Mouse (Mus musculus) left cerebral cortex, postnatal 25 days (tissue): ENCODE data around the gene Cplx3. TPM values are rescaled to one million over a fixed set of nuclear protein-coding genes. Genes with fewer than 3 reads are reported as not detected.

Experiments
- DNase-seq, 2 experiments: peaks; one replicate each; pipeline ENCODE4 v3.0.0; 2022; ENCODE audit warnings: low spot score in 2 of 2, mixed read lengths in 1 of 2
- intact Hi-C: fragments of 180-260 bp; cut with DNase I; formaldehyde crosslinking; loops from one replicate; pipeline ENCODE4 v1.15.1; 2025
- total RNA-seq, 2 experiments: library from RNA; stranded (reverse); gene quantifications; 2 replicates each; pipeline ENCODE4 v1.2.3; 2021

Gene Cplx3
- total RNA-seq, 2 experiments from 2014 or later = 11.0 to 17.4 TPM

DNA sequence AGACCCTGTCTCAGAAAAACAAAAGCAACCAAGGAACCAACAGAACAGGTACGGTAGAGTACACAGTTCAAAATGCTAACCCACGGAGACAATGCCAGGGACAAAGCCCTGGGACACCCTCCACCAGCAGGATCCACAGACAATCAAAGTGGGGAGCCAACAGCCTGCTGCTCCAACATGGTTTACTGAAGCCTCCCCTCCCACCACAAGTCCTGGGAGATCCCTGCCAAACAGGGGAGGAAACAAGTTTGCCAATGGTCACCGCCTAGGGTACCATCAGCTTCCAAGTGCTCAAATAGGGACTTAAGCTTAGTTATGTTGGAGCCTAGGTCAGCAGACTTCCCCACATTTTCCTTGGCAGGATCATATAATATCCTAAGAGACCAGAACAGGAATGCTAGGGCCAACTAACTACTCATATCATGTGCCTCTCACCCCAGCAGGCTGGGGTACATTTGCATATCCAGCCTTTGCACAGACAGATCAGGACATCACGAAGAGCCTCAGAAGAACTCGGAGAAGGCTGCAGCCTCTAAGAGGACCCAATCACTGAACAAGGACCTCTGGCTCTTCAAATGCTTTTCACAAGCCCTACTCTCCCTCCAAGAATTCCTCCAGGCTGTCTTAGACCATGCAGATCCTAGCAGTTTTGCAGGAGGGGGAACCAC is 33.7 kb upstream of the Cplx3 start:
- intact Hi-C loops = no loop called here
- DNase-seq = no peak

DNA sequence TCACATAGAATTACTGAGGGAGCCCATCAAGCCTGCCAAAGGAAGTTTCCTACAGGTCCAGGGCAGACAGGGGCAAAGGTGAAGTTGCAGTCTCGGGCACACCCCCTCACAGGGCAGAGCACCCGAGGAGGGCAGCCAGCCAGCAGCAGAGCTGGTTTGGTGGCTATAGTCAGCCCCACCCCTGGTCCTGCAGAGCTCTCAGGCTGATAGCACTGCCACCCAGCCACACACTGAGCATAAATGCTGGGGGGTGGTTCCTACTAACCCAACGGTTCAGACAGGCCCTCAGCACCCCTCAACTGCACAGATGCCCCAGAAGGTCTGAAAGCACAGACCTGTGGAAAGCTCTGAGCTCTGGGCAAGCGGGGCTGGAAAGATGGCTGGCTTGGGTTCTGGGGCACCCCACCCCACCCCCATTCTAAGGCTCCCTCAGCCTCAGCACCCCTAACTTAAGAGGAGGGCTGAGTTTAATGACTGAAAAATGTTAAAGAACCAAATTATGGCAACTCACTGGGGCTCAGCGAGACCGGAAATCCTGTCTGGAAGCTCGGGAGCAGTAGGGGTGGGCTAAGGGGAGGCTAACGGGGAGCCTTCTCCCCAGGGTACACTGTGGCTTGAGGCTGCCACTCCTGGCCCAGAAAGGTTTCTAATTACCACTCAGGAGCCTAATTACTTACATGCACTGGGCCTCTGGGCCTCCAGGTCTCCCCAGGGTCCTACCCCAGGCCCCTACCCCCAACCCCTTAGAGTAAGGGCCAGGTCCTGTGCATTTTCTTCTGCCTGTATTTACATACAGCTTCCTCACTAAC is 32.8 kb upstream of the Cplx3 start:
- DNase-seq = no peak
- intact Hi-C loops = no loop called here

DNA sequence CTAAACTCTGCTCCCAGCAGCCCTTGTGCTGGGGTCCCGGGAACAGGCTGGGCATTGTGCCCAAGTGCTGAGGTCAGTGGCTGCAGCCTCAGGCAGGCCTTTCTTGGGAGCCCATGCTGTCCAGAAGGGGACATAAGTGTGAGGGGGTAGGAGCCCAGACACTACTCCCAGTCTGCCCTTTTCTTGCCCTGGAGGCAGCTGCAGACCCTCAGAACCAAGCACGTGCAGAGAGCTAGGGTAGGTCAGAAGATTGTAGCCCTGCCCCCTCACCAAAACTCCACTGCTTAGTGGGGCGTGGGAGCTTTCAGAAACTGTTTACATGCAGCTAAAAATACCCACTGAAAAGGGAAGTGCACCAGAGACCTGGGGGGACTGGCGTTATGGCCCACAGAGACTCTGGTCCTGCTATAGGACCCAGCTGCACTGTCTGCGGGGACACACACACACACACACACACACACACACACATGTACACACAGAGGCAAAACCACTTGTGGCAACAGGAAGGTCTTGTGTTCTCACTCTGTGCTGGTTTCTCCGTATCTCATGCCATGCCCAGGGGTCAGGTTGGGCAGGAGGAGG is 31.8 kb upstream of the Cplx3 start:
- intact Hi-C loops = no loop called here
- DNase-seq = peak; percentile 46 to 47

DNA sequence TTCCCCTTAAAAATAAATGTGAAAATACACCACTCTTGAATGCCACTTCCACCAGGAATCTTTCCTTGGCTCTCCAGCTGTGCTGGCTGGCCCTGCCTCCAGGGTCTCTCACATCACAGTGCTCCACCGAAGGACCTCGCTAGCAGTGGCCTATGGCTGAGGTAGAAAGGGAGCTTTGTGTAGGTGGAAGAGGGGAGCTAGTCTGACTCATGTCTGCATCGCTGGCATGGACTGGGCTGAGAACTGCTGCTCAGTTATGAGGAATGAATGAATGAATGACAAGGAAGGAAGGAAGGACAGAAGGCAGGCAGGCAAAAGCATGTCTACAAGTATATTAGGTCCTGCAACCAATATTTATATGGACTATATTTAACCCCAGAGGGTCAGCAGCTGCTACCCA is 31.2 kb upstream of the Cplx3 start:
- no peak for DNase-seq
- intact Hi-C loops = no loop called here

DNA sequence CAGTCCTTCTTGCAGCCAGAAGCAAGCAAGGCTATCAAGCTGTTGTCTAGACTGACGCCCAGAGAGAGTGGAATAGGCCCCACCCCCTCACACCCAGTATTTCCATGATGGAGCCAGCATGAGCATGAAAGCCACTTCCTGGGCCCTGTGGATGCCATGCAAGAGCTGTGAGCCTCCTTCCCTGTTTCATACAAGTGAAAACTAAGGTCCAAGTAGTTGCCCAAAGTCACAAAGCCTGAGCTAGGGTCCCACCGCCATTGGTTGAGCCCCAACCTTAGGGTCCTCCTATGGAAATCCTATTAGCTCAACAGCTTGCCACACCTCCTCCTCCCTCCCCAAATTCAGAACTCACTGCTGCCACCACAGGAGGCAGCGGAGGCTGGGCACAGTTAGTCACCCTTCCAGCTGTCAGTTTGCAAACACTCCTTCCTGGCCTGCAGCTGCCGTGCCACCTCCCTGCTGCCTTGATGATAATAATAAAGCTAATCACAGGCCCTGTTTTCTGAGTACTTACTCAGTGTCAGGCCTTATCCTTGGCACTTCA is 27.5 kb upstream of the Cplx3 start:
- peak; percentile 43 to 69 for DNase-seq

DNA sequence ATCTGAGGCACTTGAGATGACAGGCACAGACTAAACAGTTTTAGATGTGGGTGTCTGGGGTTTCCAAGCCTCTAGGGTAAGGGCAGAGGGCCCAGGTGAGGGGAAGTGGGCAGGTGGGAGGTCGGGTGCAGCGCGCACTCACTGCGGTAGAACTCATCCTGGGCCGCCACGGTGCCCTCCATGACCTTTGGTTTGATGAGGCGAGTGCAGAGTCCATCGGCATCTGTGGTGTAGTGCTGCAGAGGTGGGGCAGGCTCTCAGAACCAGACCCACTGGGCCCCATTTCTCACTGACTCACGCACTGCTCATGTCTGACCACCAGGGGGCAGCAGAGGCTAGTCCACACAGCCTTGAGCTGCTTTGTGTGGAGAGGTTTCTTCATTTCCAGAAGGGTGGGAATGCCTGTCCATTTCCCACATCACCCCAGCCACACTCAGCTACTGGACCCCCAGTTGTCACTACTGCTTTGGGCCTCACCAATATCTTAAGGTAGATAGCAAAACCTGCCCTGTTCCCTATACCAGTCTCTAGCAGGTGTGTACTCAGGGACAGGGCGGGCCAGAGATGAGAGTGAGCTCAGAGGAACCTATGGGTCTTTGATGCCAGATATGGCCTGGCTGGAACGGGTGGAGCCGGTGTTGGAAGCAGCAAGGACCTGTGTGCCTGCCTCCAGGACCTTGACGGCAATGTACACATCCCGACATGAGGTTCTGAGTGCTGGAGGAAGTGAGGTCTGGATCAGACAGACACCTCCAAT is 23.2 kb upstream of the Cplx3 start:
- peak; percentile 71 for DNase-seq
- intact Hi-C loops = loop anchor here (1.0 to 2.0 kb wide), 2 partner anchors 16 to 26 kb away; no protein-coding TSS in a partner anchor

More for the DNA sequence above, 27.5 kb upstream of the Cplx3 start:
- intact Hi-C loops = no loop called here

DNA sequence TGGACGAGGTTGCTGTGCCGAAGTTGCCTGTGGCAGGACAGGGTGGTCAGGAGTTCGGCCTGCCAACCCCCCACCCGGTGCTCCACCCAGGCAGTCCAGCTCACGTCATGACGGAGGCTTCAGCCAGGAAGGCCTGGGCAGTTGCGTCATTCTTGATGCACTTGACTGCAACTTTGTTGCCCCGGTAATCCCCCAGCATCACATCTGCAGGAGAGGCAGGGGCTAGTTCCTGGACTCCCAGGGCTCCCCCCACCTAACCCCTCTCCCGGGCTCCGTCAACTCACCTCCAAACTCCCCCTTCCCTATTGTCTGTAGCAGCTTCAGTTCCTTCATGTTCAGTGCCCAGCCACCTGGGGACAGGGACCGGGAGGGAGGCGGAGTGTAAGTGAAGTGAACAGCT is 22.6 kb upstream of the Cplx3 start:
- intact Hi-C loops = loop anchor here (1.0 to 2.0 kb wide), 2 partner anchors 16 to 27 kb away; no protein-coding TSS in a partner anchor

DNA sequence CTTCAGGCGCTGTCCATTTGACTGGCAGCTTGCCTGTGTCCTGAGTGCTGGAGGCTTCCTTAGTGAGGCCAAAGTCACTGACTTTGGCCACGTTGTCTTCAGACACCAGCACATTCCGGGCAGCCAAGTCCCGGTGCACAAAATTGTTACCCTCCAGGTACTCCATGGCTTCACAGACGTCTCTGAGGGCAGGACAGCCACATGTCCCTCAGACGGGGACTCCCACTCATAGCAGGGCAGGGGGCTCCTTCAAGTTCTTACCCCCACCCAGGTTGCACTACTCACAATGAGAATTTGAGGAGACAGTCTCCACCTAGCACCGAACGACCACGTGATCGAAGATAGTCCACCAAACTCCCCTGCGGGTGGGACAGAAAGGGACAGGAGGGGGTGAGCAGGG is 21.8 kb upstream of the Cplx3 start:
- DNase-seq = no peak
- intact Hi-C loops = loop anchor here (2.0 kb wide), 1 partner anchor 17 kb away; no protein-coding TSS in a partner anchor

More for the DNA sequence above, 22.6 kb upstream of the Cplx3 start:
- no peak for DNase-seq

DNA sequence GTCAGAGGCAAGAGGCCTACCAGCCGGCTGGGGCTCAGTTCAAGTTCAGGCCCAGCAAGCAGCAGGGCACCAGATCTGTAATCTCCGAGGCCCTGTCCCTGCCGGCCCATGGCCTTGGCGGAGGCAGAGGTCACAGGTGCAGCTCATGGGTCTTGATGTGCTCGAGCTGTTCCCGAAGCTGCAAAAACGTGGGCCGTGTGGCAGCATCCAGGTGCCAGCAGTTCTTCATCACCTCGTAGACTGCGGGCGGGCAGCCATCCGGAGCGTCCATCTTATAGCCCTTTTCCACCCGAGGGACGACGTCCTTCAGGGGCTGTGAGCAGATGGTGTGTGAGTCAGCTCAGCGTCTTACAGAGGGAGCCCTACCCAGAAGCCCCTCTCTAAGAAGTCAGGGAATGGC is 21.1 kb upstream of the Cplx3 start:
- DNase-seq = no peak
- intact Hi-C loops = no loop called here

DNA sequence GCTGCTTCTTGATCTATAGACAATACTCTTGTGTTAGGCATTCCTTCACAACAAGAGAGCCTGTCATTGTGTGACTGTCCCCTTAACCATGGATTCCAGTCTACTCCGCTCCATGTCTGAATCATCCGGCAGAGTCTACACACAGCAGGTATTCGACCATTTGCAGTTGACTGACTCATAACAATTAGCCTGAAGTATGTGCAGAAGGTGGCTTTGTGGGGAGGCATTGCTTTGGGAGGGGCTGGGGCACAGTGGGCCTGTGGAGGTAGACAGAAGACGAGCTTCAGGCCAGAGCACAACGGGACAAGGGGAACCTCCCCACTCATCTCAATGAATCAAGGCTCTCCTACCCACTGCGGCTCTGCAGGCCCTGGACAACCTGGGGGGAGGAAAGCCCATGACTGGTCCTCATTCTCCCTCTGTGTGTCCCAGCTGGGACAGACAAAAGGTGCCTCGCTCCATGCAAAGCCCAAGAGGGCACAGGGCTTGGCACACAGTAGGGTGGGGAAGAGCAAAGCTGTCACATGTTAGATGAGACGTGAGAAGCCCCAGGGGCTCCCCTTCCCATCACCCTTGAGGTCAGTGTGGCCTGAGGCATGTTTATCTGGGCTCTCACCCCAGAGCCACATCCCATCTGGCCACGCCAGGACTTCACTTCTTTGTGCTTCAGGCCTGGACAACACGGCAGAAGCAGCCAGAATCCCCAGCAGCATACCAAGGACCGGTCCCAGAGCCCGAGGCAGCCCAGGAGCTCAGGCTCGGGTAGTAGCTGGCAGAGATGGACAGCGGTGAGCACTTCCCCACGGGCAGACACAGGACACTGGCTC is 19.8 kb upstream of the Cplx3 start:
- no peak for DNase-seq
- intact Hi-C loops = no loop called here

DNA sequence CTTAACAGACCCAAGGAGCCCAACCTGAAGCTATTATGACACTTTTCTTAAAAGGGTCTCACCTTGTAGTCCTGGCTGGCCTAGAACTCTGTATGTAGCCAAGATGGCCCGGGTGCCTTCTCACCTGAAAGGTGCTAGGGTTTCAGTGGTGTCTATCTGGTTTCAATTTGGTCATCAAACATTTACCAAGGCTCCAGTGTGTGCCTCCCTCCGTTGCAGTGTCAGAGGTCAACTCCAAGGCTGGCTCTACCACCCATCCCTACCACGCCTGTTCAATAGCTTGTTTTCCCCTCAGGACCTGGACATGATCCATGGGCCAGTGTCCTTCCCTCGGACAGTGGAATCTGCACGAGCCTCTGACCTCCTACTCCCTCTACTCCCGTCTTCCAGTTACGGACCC is 18.2 kb upstream of the Cplx3 start:
- intact Hi-C loops = no loop called here
- DNase-seq = no peak

DNA sequence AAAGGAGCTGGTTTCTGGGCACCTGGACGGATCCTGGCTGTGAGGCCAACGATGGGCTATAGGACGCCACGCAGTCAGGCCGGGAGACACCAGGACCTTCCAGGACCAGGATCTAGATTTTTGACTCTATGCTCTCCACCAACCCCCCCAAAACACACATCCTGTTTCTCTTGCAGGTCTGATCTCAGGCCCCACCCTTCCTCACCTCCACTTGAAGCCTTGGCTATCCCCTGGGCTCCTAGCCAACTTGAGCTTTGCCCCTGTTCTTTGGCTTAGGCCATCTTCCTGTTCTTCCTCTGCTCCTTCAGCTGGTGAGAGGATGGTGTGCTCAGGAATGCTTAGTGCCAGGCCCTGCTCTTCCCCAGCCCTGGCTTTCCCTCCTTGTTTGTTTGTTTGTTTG is 14.6 kb upstream of the Cplx3 start, which contains the start of gene Lman1l:
Gene Lman1l (minus strand): TSS at position 101 of the 400 bp plus-strand sequence.
- DNase-seq = no peak

DNA sequence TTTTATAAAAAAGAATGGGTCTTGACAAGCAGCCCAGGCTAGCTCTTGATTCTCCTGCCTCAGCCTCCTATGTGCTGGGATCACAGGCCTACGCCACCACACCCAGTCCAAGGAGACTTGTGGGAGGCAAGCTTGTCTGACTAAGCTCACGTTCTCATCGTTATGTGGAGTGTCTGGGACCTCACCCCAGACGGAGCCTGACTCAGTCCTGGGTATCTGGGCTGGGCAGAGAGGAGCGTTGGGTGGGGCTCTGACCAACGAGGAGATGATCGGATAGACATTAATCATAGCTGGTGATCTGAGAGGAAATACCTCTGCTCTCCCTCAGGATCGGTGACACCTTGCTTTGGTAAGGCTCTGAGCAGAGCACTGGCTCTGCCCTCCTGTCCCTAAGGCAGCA is 12.8 kb upstream of the Cplx3 start:
- no peak for DNase-seq
- intact Hi-C loops = no loop called here

More for the DNA sequence above, 14.6 kb upstream of the Cplx3 start, which contains the start of gene Lman1l:
- intact Hi-C loops = no loop called here

DNA sequence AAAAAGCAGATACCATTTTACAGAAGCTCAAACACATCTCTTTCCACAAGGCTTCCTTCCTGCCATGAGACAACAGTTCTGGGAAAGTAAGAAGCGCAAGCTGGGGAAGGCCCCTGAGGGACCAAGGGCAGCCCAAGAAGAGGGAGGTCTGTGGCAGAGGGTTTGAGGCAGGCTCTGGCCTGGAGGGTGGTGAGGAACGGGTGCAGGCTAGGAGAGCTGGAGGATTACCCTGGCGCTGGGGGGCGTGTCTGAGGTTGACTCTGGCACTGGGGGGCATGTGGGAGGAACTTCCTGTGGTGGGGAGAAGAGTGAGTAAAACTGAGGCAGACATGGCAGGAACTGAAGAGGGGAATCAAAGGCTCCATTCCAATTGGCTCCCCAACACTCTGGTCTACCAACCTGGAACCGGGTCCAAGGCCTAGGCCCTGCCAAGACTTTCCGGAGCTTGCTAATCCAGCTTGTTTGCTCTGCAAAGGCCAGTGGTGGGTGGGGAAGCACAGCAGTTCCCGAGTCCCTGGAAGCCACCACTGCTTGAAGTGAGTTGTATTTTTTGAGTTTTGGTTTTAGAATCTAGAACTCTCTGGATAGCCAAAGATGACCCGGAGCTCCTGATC is 11.6 kb upstream of the Cplx3 start:
- no peak for DNase-seq
- intact Hi-C loops = no loop called here

DNA sequence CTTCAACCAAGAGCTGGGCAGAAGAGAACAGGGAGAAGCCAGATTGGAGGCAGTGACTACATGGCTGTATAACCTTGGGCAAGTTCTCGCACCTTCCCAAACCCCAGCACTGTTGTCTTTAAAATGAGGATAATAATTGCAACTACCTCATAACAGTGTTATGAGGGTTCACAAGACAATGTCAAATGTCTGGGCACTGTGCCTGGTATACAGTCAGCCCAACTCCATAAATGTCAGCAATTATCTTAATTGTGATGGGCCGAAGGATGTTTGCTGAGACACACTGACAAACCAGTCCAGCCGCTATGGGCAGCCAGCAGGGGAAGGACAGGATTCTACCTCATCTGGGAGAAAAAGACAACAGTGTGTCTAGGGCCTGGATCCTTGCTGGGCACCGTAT is 8.7 kb upstream of the Cplx3 start:
- DNase-seq = no peak
- intact Hi-C loops = no loop called here

DNA sequence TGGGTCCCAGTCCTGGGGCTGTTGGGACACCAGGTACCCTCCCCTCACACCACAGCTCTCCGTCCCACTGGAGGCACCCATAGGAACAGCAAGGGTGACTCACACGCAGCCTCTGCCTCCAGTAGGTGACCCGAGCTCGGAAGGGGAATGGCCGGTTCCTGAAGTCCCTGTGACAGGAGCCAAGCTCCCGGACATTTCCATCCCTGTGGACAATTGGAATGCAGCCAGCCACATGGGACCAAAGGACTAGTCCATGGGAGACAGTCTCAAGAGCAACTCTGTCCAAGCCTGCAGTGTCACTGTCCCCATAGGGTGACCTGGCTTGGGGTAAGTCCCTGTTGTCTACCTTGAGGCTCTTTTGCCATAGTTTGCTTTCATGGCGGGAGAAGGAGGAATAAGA is 7.9 kb upstream of the Cplx3 start:
- DNase-seq = no peak
- intact Hi-C loops = no loop called here

DNA sequence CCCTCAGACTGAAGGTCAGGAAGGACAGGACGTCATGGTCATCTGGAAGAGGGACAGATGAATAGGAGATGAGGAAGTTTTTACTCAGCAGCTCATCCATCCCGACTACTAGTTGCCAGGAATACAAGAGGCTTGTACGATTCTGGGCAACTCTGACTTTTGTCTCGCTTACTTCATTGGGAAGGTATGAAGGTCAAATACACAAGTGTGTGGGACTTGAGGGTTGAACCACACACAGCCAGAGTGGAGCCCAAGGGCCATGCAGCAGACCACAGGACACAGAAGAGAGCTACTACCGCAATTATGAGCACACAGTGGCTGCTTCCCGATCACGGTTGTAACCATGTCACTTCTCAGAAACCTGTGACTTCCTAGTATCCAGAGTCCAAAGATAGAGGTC is 6.5 kb upstream of the Cplx3 start:
- intact Hi-C loops = no loop called here
- DNase-seq = no peak

DNA sequence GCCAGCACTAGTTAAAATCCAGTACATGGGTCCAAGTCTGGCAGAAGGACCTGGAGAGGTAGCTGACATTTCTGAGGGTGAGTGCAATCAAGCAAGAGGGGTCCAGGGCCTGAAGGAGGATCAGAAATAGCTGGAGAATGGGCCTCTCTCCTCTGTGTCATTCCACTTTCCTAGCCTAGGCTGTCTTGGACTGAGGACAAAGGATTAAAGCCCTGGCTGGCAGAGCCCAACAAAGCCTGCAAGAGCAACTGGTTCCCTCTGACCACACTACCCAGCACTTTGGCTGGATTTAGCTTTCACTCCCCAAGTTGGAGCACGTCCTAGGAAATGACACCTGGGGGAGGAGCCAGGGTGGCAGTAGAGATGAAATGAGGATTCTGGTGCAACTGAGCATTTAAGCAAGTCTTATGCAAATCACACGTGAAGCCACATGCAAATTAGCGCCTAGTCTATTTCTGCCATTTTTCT is 4.3 kb upstream of the Cplx3 start:
- DNase-seq = peak in 1 of 2 experiments; percentile 68
- intact Hi-C loops = no loop called here
